In the genomic region with DNA sequence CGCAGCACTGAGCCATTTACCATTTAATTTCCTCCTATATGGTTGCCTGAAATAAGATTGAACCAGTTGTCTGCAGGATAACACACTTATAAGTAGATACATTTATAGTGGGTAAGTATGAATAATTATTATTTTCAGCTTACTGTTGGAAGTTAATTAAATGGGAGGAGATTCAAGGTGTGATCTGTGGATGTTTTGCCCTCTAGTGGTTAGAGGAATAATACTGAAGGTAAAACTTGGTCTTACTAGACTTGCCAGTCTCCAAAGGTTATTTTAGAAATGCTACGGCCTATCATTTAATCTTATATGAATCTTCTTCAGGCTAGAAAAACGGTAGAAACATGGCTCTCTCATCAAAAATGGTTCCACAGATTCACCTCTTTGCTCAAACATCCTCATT, we compare ENCODE assay signal across 32 mouse cellular contexts.
DNase-seq lines count a peak whose midpoint lies in the region; ATAC-seq and TF ChIP-seq lines count a peak whose summit lies in the region.
"Had no signal": no experiment of that assay in that cellular context is flagged by ENCODE, and none has a peak within 500 bp of the region (broad histone marks: within the 10 kb centered on the region; RNA-seq: fewer than 3 reads in every experiment).

No protein-coding gene starts in this region.

- H3K79me2 ChIP-seq in heart, adult 2 months (replicated peaks; ENCODE audit: control insufficient read depth, insufficient read depth, low read length) = no peaks in the 10 kb centered on the region

- intact Hi-C loops in heart, adult 2 months (cut with DNase I) = loop anchor here (10.0 kb wide), 2 partner anchors 345 to 495 kb away; no protein-coding TSS in a partner anchor
- intact Hi-C loops in heart, postnatal 10 days (cut with DNase I) = no loop called here

- H3K9me3 ChIP-seq in kidney, postnatal 0 days (replicated peaks; ENCODE audit: low read length) = no peaks in the 10 kb centered on the region
- no peaks in the 10 kb centered on the region for H3K9me3 ChIP-seq in midbrain, postnatal 0 days (ENCODE audit: low read length)
- no peaks in the 10 kb centered on the region for H3K9me3 ChIP-seq in midbrain, embryonic 10.5 days (replicated peaks)
- H3K9me3 ChIP-seq: embryonic facial prominence, embryonic 13.5 days; forebrain, embryonic 10.5 days; heart, embryonic 13.5 days; hindbrain, embryonic 12.5 days; limb, embryonic 10.5 days; limb, embryonic 15.5 days; liver, embryonic 13.5 days; megakaryocyte, embryonic 14.5 days; neural tube, embryonic 15.5 days had no signal

- H3K4me2 ChIP-seq in kidney, postnatal 0 days (ENCODE audit: low read length) = no peak overlapping the region
- H3K4me2 ChIP-seq in midbrain, postnatal 0 days (ENCODE audit: low read depth, low read length, poor library complexity, severe bottlenecking) = no peak overlapping the region
- H3K4me2 ChIP-seq: embryonic facial prominence, embryonic 13.5 days; heart, embryonic 13.5 days; hindbrain, embryonic 12.5 days; limb, embryonic 15.5 days; liver, embryonic 13.5 days; neural tube, embryonic 15.5 days had no signal

- no peaks in the 10 kb centered on the region for H3K4me1 ChIP-seq in heart, adult 2 months (ENCODE audit: control insufficient read depth, insufficient read depth, low read length)
- no peaks in the 10 kb centered on the region for H3K4me1 ChIP-seq in kidney, postnatal 0 days (replicated peaks; ENCODE audit: insufficient read depth, low read length)
- no peaks in the 10 kb centered on the region for H3K4me1 ChIP-seq in midbrain, postnatal 0 days (ENCODE audit: insufficient read depth, low read length)
- no peaks in the 10 kb centered on the region for H3K4me1 ChIP-seq in midbrain, embryonic 10.5 days
- H3K4me1 ChIP-seq: embryonic facial prominence, embryonic 13.5 days; heart, embryonic 13.5 days; hindbrain, embryonic 12.5 days; limb, embryonic 10.5 days; limb, embryonic 15.5 days; liver, embryonic 13.5 days; megakaryocyte, embryonic 14.5 days; neural tube, embryonic 15.5 days had no signal

- TF ChIP-seq CTCF in heart, adult 2 months (IDR thresholded peaks at IDR 0.05) = peak; percentile 70
- peak; percentile 53 for TF ChIP-seq CTCF in kidney, postnatal 0 days (IDR thresholded peaks at IDR 0.05; ENCODE audit: low read depth)
- TF ChIP-seq CTCF in midbrain, postnatal 0 days (IDR thresholded peaks at IDR 0.05) = 0 out of 2 replicates have a peak, but pooled peaks have one; percentile 26

- no peaks in the 10 kb centered on the region for H3K36me3 ChIP-seq in heart, adult 2 months (ENCODE audit: control insufficient read depth, insufficient read depth, low read length)
- no peaks in the 10 kb centered on the region for H3K36me3 ChIP-seq in kidney, postnatal 0 days (ENCODE audit: insufficient read depth, low read length)
- no peaks in the 10 kb centered on the region for H3K36me3 ChIP-seq in midbrain, postnatal 0 days (ENCODE audit: insufficient read depth, low read length)
- 0 out of 2 replicates have a peak, but pooled peaks cover under 1% of the 10 kb centered on the region for H3K36me3 ChIP-seq in midbrain, embryonic 10.5 days
- H3K36me3 ChIP-seq: embryonic facial prominence, embryonic 13.5 days; heart, embryonic 13.5 days; hindbrain, embryonic 12.5 days; limb, embryonic 10.5 days; limb, embryonic 15.5 days; liver, embryonic 13.5 days; neural tube, embryonic 15.5 days had no signal

- 68% methylated on average over 3 of the region's 3 CpGs for WGBS in heart, adult 2 months
- WGBS in kidney, postnatal 0 days = 84% methylated on average over 3 of the region's 3 CpGs
- WGBS in midbrain, postnatal 0 days = 79% methylated on average over 3 of the region's 3 CpGs
- WGBS in midbrain, embryonic 10.5 days = 80% methylated on average over 3 of the region's 3 CpGs

- no peak for DNase-seq in heart, adult 2 months
- no peak for DNase-seq in heart, postnatal 10 days
- no peak for DNase-seq in kidney, postnatal 0 days (ENCODE audit: low spot score)
- DNase-seq in kidney, postnatal 10 days = no peak
- no peak for DNase-seq in midbrain, postnatal 0 days (ENCODE audit: low spot score)
- DNase-seq in midbrain, embryonic 10.5 days (ENCODE audit: low spot score) = no peak
- DNase-seq in frontal cortex, postnatal 10 days (ENCODE audit: low spot score in 2 of 2) = no peak
- no peak for DNase-seq in frontal cortex, postnatal 36 days (ENCODE audit: low spot score in 2 of 2)
- DNase-seq: adrenal gland, adult 2 months; adrenal gland, postnatal 36 days; cerebellum, adult 18-20 months; cerebellum, postnatal 10 days; heart, postnatal 36 days; kidney, adult 2 months; kidney, postnatal 25 days; liver, embryonic 13.5 days; lung, adult 18-20 months; lung, postnatal 36 days; midbrain, embryonic 14.5 days; right cerebral cortex, postnatal 25 days; thymus, adult 18-20 months; thymus, postnatal 25 days had no signal

- no peak for ATAC-seq in kidney, postnatal 0 days (replicated peaks; ENCODE audit: low FRiP score, low read depth)
- no peak for ATAC-seq in midbrain, postnatal 0 days (ENCODE audit: low FRiP score)
- ATAC-seq: activated CD4-positive, CD25-positive, alpha-beta regulatory T cell, adult 4 months; CD4-positive, CD25-positive, alpha-beta regulatory T cell, adult 4 months had no signal

- H3K27ac ChIP-seq in heart, adult 2 months = no peak overlapping the region
- no peak overlapping the region for H3K27ac ChIP-seq in kidney, postnatal 0 days
- no peak overlapping the region for H3K27ac ChIP-seq in midbrain, postnatal 0 days (ENCODE audit: low read depth, low read length)
- H3K27ac ChIP-seq in midbrain, embryonic 10.5 days (replicated peaks) = no peak overlapping the region
- H3K27ac ChIP-seq: embryonic facial prominence, embryonic 13.5 days; forebrain, embryonic 10.5 days; heart, embryonic 13.5 days; hindbrain, embryonic 12.5 days; limb, embryonic 10.5 days; limb, embryonic 15.5 days; liver, embryonic 13.5 days; neural tube, embryonic 15.5 days had no signal

- no peaks in the 10 kb centered on the region for H3K27me3 ChIP-seq in heart, adult 2 months (ENCODE audit: control insufficient read depth, insufficient read depth, low read length)
- H3K27me3 ChIP-seq in kidney, postnatal 0 days (ENCODE audit: insufficient read depth, low read length) = no peaks in the 10 kb centered on the region
- no peaks in the 10 kb centered on the region for H3K27me3 ChIP-seq in midbrain, postnatal 0 days (ENCODE audit: insufficient read depth, low read length)
- no peaks in the 10 kb centered on the region for H3K27me3 ChIP-seq in midbrain, embryonic 10.5 days (ENCODE audit: low read depth, poor library complexity, severe bottlenecking)
- H3K27me3 ChIP-seq: embryonic facial prominence, embryonic 13.5 days; heart, embryonic 13.5 days; hindbrain, embryonic 12.5 days; limb, embryonic 15.5 days; liver, embryonic 13.5 days; megakaryocyte, embryonic 14.5 days; neural tube, embryonic 15.5 days had no signal

- TF ChIP-seq EP300 in heart, adult 2 months (IDR thresholded peaks at IDR 0.05; ENCODE audit: insufficient read depth, low read depth, low read length) = no peak

- TF ChIP-seq POLR2A in heart, adult 2 months (IDR thresholded peaks at IDR 0.05; ENCODE audit: insufficient read depth, low read depth, low read length) = no peak

- no peak overlapping the region for H3K4me3 ChIP-seq in heart, adult 2 months
- H3K4me3 ChIP-seq in kidney, postnatal 0 days (replicated peaks; ENCODE audit: low read depth, low read length) = no peak overlapping the region
- H3K4me3 ChIP-seq in midbrain, postnatal 0 days (ENCODE audit: low read depth, low read length) = no peak overlapping the region
- H3K4me3 ChIP-seq in midbrain, embryonic 10.5 days = no peak overlapping the region
- H3K4me3 ChIP-seq: embryonic facial prominence, embryonic 13.5 days; forebrain, embryonic 10.5 days; heart, embryonic 13.5 days; hindbrain, embryonic 12.5 days; limb, embryonic 10.5 days; limb, embryonic 15.5 days; liver, embryonic 13.5 days; megakaryocyte, embryonic 14.5 days; neural tube, embryonic 15.5 days had no signal

- no peak overlapping the region for H3K9ac ChIP-seq in heart, adult 2 months (ENCODE audit: low read depth, low read length)
- H3K9ac ChIP-seq in kidney, postnatal 0 days (ENCODE audit: low read depth, low read length) = no peak overlapping the region
- no peak overlapping the region for H3K9ac ChIP-seq in midbrain, postnatal 0 days (replicated peaks; ENCODE audit: low read length, poor library complexity, severe bottlenecking)
- H3K9ac ChIP-seq: embryonic facial prominence, embryonic 13.5 days; heart, embryonic 13.5 days; hindbrain, embryonic 12.5 days; limb, embryonic 15.5 days; liver, embryonic 13.5 days; neural tube, embryonic 15.5 days had no signal
